Mouse (Mus musculus) brain, embryonic 14.5 days (tissue): ENCODE results near the gene Ghrl.

ENCODE experiments used
- CTCF ChIP-seq: fragments of 200-500 bp; IDR thresholded peaks from 2 replicates; pipeline ENCODE4 v1.5.1; 2012; ENCODE audit warnings: inconsistent platforms, mild to moderate bottlenecking, moderate library complexity, borderline replicate concordance; ENCODE audit not compliant: insufficient read depth, insufficient read length; ENCODE audit errors: extremely low read depth
- POLR2A ChIP-seq: fragments of 200-500 bp; IDR thresholded peaks from 2 replicates; pipeline ENCODE4 v1.6.1; 2012; ENCODE audit warnings: mild to moderate bottlenecking, inconsistent platforms, borderline replicate concordance; ENCODE audit not compliant: poor library complexity, insufficient read depth, insufficient read length, severe bottlenecking; ENCODE audit errors: extremely low read depth

GRCm38 (mm10) chr6:113745117-113745516, 25.4 kb upstream of the Ghrl start:
- TF ChIP-seq CTCF (no peak), POLR2A (no peak)
